Mouse (Mus musculus) adrenal gland, adult 10 weeks (tissue): ENCODE results near the gene Npffr2. TPM values are rescaled to one million over a fixed set of nuclear protein-coding genes. Genes with fewer than 3 reads are reported as not detected.

ENCODE experiments used
- polyA plus RNA-seq: library from polyadenylated mRNA; stranded (reverse); fragments of 350-450 nt; fragmentation: Illumina TruSeq; extraction: RNeasy Lipid Tissue Mini Kit (QIAGEN cat#74804); gene quantifications from one replicate; pipeline ENCODE4 v1.2.3, GENCODE M21; 2014; ENCODE audit warnings: low read depth, low replicate concordance

The Npffr2 gene
- polyA plus RNA-seq = not detected

DNA sequence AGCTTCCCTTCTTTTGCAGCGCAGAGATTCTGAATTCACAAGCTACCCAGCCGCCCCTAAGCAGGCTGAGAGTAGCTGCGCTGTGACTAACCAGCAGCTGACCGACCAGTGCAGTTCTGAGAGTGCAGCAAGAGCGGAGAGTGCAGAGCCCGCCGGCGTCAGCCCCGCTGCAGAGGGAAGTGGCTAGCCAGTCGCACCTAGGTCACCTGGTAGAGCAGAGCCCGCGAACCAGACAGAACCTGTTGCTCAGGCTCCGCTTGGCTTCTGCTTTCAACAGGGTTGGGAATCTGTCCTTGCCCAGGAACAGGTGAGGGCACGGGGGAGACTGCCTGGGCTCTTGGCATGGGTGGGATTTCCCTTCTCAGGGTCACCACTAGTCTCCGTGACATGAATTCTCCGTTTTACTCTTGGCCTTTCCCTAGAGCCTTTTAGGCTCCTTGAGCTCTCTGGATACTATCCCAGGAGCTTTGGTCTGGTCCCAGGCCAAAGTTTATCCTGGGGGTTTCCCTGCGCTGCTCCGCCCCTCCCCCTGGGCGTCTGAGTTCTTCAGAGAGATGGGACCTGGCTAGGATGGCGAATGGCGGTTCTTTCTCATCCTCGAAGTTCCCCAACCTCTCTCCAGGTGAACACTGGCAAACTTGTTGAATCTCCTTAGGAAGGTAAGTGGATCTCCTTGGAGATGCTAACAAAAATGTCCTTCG is at the start of gene Npffr2:
Npffr2 (plus strand) TSS at position 552 of the 701 bp plus-strand sequence.

Other genes with a start within 250 kb of the Npffr2 start
- gene Gc, start 69.5 kb upstream of the Npffr2 start, polyA plus RNA-seq = 0.64 TPM